Mouse (Mus musculus) monocyte, adult 2 months (primary cell): ENCODE results near the gene Spin2f.
"Not testable (repeated sequence)": the region's sequence is repeated elsewhere in the genome, so short reads cannot be mapped to it uniquely, and the experiment has no call there.

ENCODE experiments used
- DNase-seq, 2 experiments: peaks; one replicate each; pipeline ENCODE4 v3.0.0; 2022; ENCODE audit warnings: low spot score in 2 of 2, low read depth in 1 of 2

Spin2f gene

GRCm38 (mm10) chrX:31253594-31253993, at the start of gene Spin2f:
TSS of gene Spin2f (plus strand) at chrX:31253894.
- not testable (repeated sequence) for DNase-seq

- DNase-seq = not testable (repeated sequence)
These were observed 41.6 kb upstream of the Spin2f start for GRCm38 (mm10) chrX:31212136-31212535.

GRCm38 (mm10) chrX:31223536-31223935, 30.2 kb upstream of the Spin2f start:
- not testable (repeated sequence) for DNase-seq

- DNase-seq = not testable (repeated sequence)
These were observed 18.6 kb upstream of the Spin2f start for GRCm38 (mm10) chrX:31235088-31235487.

- DNase-seq = not testable (repeated sequence)
These were observed 11.9 kb upstream of the Spin2f start for GRCm38 (mm10) chrX:31241754-31242153.
